Mouse (Mus musculus) embryonic facial prominence, embryonic 11.5 days (tissue): Measurements from ENCODE around the gene Edem2. TPM values are rescaled to one million over a fixed set of nuclear protein-coding genes. Genes with fewer than 3 reads are reported as not detected.
A peak's percentile ranks its signal among the peaks of the same experiment; 100 is the strongest.
"Not testable (repeated sequence)": the region's sequence is repeated elsewhere in the genome, so short reads cannot be mapped to it uniquely, and the experiment has no call there.

Source experiments
- ATAC-seq: fragments of 200-750 bp; cut with Nextera tagmentation; replicated peaks from 2 replicates; pipeline ENCODE4 v1.8.0; 2017; ENCODE audit warnings: low read depth; ENCODE audit not compliant: insufficient number of reproducible peaks, low FRiP score, low TSS enrichment
- DNase-seq: peaks from one replicate; pipeline ENCODE4 v3.0.0-alpha.2; 2015; ENCODE audit warnings: low spot score
- H3K27ac ChIP-seq: fragments of 300-500 bp; sonication (generic); replicated peaks from 2 replicates; pipeline ENCODE4 v1.5.1; 2014; ENCODE audit warnings: mild to moderate bottlenecking, low read depth, low read length, control low read depth
- H3K27me3 ChIP-seq: fragments of 300-500 bp; sonication (generic); 2 replicates; pipeline ENCODE4 v1.6.1; 2014; ENCODE audit warnings: mild to moderate bottlenecking, low read length, moderate library complexity, mixed read lengths; ENCODE audit not compliant: control insufficient read depth, insufficient read depth
- H3K36me3 ChIP-seq: fragments of 300-500 bp; sonication (generic); replicated peaks from 2 replicates; pipeline ENCODE4 v1.6.1; 2014; ENCODE audit warnings: low read depth, mild to moderate bottlenecking, low read length, moderate library complexity, mixed read lengths; ENCODE audit not compliant: control insufficient read depth, insufficient read depth
- H3K4me1 ChIP-seq: fragments of 300-500 bp; sonication (generic); 2 replicates; pipeline ENCODE4 v1.6.1; 2014; ENCODE audit warnings: low read length, mixed read lengths; ENCODE audit not compliant: control insufficient read depth, insufficient read depth
- H3K4me2 ChIP-seq: fragments of 300-500 bp; sonication (generic); 2 replicates; pipeline ENCODE4 v1.6.1; 2014; ENCODE audit warnings: low read depth, mild to moderate bottlenecking, control low read depth, low read length, moderate library complexity
- H3K4me3 ChIP-seq: fragments of 300-500 bp; sonication (generic); 2 replicates; pipeline ENCODE4 v1.5.1; 2014; ENCODE audit warnings: low read depth, low read length, control low read depth
- H3K9ac ChIP-seq: fragments of 300-500 bp; sonication (generic); replicated peaks from 2 replicates; pipeline ENCODE4 v1.6.1; 2014; ENCODE audit warnings: mild to moderate bottlenecking, control low read depth, low read length
- H3K9me3 ChIP-seq: fragments of 300-500 bp; sonication (generic); replicated peaks from 2 replicates; pipeline ENCODE4 v1.6.1; 2016; ENCODE audit warnings: mild to moderate bottlenecking, low read length, inconsistent platforms, mixed read lengths; ENCODE audit not compliant: control insufficient read depth
- whole genome bisulfite sequencing: fragments of 180-500 bp; shearing (Covaris S2); extraction: QIAGEN DNeasy Blood & Tissue Kit; methylation state at CpG from one replicate; pipeline ENCODE4 v1.1.7; 2014; 5-methylcytosine and 5-hydroxymethylcytosine counted together
- polyA plus RNA-seq: library from polyadenylated mRNA; unstranded; fragments of >200 nt; fragmentation: Nextera tagmentation; extraction: Ambion mirVana; gene quantifications from 2 replicates; pipeline ENCODE4 v1.2.1, GENCODE M21; 2014

Edem2 gene
- polyA plus RNA-seq, 1 experiment from 2014 or later: 22.7 TPM

GRCm38 (mm10) chr2:155707251-155707650, 22.0 kb downstream of the Edem2 start:
- no peak overlapping the region for H3K27ac ChIP-seq
- no peaks in the 10 kb centered on the region for H3K4me1 ChIP-seq
- H3K4me2 ChIP-seq: no peak overlapping the region
- H3K4me3 ChIP-seq: no peak overlapping the region
- 85% methylated on average over 4 of the region's 4 CpGs for WGBS
- H3K27me3 ChIP-seq: no peaks in the 10 kb centered on the region
- no peaks in the 10 kb centered on the region; the same call in 1 of the 2 replicates for H3K36me3 ChIP-seq
- ATAC-seq: no peak
- no peaks in the 10 kb centered on the region for H3K9me3 ChIP-seq
- DNase-seq: no peak
- no peak overlapping the region for H3K9ac ChIP-seq

DNA sequence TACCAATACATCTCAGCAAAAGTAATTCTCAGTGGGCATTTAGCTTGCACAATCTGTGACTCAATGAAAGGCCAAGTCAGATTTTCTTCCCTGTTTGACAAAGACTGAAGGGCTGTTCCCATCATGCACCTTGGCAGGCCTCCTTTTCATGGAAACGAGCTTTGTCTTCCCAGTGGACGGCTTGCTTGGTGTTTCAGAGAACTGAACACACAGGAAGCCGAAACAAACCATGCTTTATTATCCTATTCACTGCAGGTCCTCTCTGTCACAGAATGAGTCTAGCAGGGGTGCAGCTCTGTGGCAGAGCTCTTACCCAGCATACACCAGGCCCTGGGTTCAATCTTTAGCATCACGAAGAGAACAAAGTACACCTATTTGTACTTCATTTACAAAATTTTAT, 25.6 kb downstream of the Edem2 start:
- ATAC-seq (no peak), DNase-seq (peak; percentile 20)
- no peaks in the 10 kb centered on the region for H3K27me3 ChIP-seq
- H3K4me1 ChIP-seq: no peaks in the 10 kb centered on the region
- H3K4me2 ChIP-seq: no peak overlapping the region
- 52% methylated on average over 4 of the region's 4 CpGs for WGBS
- H3K36me3 ChIP-seq: no peaks in the 10 kb centered on the region; the same call in 1 of the 2 replicates
- H3K27ac ChIP-seq: no peak overlapping the region
- no peak overlapping the region for H3K4me3 ChIP-seq
- H3K9me3 ChIP-seq: no peaks in the 10 kb centered on the region
- H3K9ac ChIP-seq: no peak overlapping the region

DNA sequence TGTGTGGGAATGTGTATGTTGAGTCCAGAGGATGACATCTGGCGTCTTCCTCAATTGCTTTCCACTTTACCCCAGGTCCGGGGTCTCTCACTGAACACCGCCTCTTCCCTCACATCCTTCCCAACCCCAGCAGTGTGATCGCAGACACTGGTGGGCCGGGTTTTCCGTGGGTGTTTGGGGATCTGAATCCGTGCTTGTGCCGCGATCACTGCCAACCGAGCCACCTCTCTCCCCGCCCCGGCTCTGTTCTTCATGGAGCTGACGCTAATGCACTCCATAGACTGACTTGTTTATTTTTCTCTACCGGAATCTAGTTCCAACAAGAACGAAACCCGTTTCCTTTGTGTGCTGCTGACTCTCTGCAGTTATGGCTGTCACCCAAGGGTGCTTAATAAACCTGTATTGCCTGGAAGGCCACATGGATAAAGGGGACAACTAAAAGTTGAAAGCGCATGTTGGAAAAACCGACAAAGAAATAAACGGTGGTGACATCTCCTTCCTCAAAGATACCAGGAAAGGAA, 27.8 kb downstream of the Edem2 start:
- H3K4me1 ChIP-seq: no peaks in the 10 kb centered on the region
- no peak for ATAC-seq
- H3K36me3 ChIP-seq: no peaks in the 10 kb centered on the region; the same call in 1 of the 2 replicates
- no peak overlapping the region for H3K4me3 ChIP-seq
- H3K9me3 ChIP-seq: no peaks in the 10 kb centered on the region
- DNase-seq: no peak
- WGBS: 91% methylated on average over 19 of the region's 19 CpGs
- no peaks in the 10 kb centered on the region for H3K27me3 ChIP-seq
- no peak overlapping the region for H3K27ac ChIP-seq
- no peak overlapping the region for H3K9ac ChIP-seq
- H3K4me2 ChIP-seq: no peak overlapping the region

- H3K27me3 ChIP-seq, H3K27ac ChIP-seq, DNase-seq, H3K36me3 ChIP-seq, H3K4me3 ChIP-seq, ATAC-seq, H3K4me2 ChIP-seq, H3K9me3 ChIP-seq, H3K4me1 ChIP-seq, H3K9ac ChIP-seq: not testable (repeated sequence)
- WGBS: 91% methylated on average over 6 of the region's 6 CpGs
These were observed 30.8 kb downstream of the Edem2 start for GRCm38 (mm10) chr2:155698443-155698842.

DNA sequence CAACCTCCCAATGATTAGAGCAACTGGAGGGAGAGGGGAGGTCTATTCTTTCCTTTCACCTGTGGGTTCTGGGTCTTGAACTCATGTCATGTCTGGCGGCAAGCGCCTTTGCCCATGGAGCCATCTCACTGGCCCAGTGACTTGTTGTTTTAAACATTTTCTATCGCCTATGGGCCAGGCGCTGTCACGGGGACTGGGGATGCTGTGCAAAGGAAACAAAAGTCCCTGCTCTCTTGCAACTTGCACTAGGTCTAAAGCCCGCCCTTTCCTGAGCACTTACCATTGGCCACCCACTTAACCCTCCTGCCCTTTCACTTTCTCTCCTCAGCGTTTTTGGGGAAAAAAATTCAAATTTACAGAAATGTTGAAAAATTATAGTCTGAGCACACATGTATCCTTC, 32.4 kb downstream of the Edem2 start:
- DNase-seq (no peak), ATAC-seq (no peak)
- H3K4me1 ChIP-seq: no peaks in the 10 kb centered on the region
- H3K27me3 ChIP-seq: no peaks in the 10 kb centered on the region
- H3K9ac ChIP-seq: no peak overlapping the region
- no peaks in the 10 kb centered on the region for H3K9me3 ChIP-seq
- no peak overlapping the region for H3K27ac ChIP-seq
- 81% methylated on average over 7 of the region's 7 CpGs for WGBS
- no peaks in the 10 kb centered on the region for H3K36me3 ChIP-seq
- H3K4me3 ChIP-seq: no peak overlapping the region
- H3K4me2 ChIP-seq: no peak overlapping the region

DNA sequence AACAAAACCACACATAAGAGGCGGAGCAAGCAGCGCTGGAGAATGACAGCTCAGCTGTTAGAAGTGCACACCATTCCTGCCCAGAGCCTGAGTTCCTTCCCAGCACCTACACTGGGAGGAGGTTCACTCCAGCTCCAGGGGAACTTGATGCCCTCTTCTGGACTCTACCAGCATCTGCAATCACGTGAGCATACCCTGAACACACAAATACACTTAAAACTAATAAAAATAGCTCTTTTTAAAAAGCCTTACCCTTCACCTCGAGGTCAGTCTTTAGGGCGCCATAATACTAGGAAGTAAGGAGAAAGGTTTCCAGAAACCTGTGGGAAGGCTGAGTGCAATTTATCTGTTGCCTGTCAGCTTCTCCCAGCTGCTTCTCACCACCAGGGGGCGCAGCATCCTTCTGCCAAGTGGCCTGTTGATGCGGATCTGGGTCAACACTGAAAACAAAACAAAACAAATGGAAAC, 33.1 kb downstream of the Edem2 start:
- DNase-seq: peak; percentile 86
- Histone ChIP-seq H3K27me3 (no peaks in the 10 kb centered on the region), H3K27ac (no peak overlapping the region), H3K9me3 (no peaks in the 10 kb centered on the region), H3K4me2 (no peak overlapping the region), H3K4me3 (no peak overlapping the region), H3K36me3 (no peaks in the 10 kb centered on the region), H3K4me1 (no peaks in the 10 kb centered on the region), H3K9ac (no peak overlapping the region)
- 16% methylated on average over 7 of the region's 7 CpGs for WGBS
- no peak for ATAC-seq

GRCm38 (mm10) chr2:155695316-155695715, 34.0 kb downstream of the Edem2 start:
- Histone ChIP-seq H3K9me3 (no peaks in the 10 kb centered on the region), H3K27ac (no peak overlapping the region), H3K4me3 (no peak overlapping the region), H3K9ac (no peak overlapping the region), H3K4me1 (no peaks in the 10 kb centered on the region), H3K36me3 (no peaks in the 10 kb centered on the region), H3K4me2 (no peak overlapping the region), H3K27me3 (no peaks in the 10 kb centered on the region)
- ATAC-seq: no peak
- DNase-seq: no peak
- WGBS: 71% methylated on average over 3 of the region's 3 CpGs

DNA sequence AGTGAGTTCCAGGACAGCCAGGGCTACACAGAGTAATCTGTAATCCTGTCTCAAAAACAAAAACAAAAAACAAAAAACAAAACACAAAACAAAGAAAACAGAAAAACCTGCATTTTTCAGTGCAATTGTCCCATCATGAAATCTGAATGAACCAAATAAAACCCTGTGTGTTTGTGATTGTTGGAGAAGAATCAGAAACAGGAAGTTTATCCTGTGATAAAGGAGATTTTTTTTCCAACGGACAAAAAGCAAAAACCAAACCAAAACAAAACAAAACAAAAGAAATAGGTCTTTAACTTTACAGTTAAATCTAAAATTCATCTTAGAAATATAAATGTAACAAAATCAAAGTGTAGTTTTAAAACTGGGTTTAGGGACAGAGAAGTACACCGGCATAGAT, 34.7 kb downstream of the Edem2 start:
- H3K27ac ChIP-seq: no peak overlapping the region
- no peak overlapping the region for H3K4me3 ChIP-seq
- no peaks in the 10 kb centered on the region for H3K9me3 ChIP-seq
- WGBS: 74% methylated on average over 2 of the region's 2 CpGs
- no peaks in the 10 kb centered on the region for H3K27me3 ChIP-seq
- no peaks in the 10 kb centered on the region for H3K36me3 ChIP-seq
- DNase-seq: no peak
- H3K4me2 ChIP-seq: no peak overlapping the region
- H3K4me1 ChIP-seq: no peaks in the 10 kb centered on the region
- no peak overlapping the region for H3K9ac ChIP-seq
- no peak for ATAC-seq
